Mouse (Mus musculus) regulatory T cell (primary cell): ENCODE results near the gene Trp53tg5.

ENCODE experiments used
- in situ Hi-C: fragments of 300-600 bp; cut with MboI, MseI; formaldehyde crosslinking; loops from one replicate; pipeline ENCODE4 v1.15.1; 2025; ENCODE audit warnings: high pct_unique_total_duplicates

Gene Trp53tg5

DNA sequence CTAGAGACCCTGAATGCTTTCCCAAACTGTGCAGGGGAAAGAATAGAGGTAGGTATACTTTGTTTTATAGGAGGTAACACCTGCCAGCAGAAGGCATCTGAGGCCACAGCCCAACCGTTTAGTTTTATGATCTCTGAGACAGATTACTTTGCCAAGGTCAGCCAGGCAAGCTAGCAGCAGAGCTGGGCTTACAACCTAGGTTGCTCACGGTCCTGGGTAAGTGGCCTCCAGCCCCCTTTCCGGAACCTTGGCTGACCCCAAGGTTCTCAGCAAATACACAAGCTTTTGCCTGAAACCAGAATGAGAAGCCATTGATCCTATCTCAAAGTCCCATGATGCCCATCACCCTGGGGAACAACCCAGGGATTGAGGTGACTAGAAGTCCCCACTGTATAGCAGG lies 38.8 kb downstream of the Trp53tg5 start:
- in situ Hi-C loops: loop anchor here (25.0 kb wide), 1 partner anchor 303 kb away; the partner anchor contains the start of genes Dnttip1 and Wfdc3

DNA sequence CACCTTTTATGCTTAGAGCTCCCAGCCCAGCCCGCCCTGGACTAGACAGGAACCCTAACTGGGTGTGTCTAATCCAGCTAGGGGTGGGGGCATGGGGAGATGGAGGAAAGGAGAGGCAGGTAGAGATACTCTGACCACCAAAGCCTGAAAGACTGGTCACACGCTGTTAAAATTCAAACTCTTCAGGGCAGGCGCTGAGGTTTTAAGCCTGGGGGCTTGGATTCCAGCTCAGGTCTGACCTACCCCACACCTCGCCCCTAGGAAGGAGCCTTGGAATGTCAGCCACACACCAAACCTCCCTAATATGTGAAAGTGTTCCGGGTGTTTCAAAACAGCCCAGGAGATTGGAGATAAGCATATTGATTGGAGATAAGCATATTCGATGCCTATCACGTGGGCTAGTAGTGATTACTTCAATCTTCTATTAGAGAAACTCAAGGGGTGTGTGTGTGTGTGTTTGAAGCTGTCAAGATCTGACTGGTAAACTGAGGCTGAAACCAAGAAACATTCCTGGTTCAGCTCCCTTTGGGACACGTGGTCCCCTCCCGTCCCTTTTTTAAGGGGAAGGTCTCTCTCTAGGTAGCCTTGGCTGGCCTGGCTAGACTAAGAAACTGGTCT lies 40.1 kb downstream of the Trp53tg5 start:
- in situ Hi-C loops: loop anchor here (25.0 kb wide), 1 partner anchor 304 kb away; the partner anchor contains the start of genes Dnttip1 and Wfdc3

DNA sequence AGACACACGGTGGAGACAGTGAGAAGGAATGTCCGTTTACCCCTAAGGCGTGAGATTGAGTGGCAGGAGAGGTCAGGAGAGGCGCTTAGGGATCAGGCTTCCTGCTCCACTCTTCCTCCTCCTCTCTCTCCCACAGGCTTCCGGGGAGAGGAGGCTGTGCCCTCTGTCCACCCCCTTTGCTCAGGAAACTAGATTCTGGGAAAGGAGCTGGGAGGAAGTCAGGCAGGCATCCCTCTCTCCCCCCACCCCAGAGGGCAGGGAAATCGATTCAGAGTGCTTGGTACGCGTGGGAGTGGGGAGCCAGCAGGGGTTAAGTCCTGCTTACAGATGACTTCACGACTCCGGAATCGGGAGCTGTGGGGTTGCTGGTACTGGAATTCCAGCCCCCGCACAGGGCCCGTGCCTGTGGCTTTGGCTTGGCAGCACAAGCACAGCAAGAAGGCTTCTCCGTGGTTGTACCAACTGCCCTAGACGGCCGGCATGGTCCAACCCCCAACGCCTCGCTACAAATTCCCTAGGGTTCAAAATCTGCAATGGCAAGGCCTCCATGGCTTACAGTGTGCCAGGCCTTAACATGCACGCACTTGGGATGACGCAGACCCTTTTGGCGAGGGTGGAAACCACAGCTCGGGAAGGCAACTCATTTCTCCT lies 40.9 kb downstream of the Trp53tg5 start:
- in situ Hi-C loops: loop anchor here (25.0 kb wide), 1 partner anchor 305 kb away; the partner anchor contains the start of genes Dnttip1 and Wfdc3

DNA sequence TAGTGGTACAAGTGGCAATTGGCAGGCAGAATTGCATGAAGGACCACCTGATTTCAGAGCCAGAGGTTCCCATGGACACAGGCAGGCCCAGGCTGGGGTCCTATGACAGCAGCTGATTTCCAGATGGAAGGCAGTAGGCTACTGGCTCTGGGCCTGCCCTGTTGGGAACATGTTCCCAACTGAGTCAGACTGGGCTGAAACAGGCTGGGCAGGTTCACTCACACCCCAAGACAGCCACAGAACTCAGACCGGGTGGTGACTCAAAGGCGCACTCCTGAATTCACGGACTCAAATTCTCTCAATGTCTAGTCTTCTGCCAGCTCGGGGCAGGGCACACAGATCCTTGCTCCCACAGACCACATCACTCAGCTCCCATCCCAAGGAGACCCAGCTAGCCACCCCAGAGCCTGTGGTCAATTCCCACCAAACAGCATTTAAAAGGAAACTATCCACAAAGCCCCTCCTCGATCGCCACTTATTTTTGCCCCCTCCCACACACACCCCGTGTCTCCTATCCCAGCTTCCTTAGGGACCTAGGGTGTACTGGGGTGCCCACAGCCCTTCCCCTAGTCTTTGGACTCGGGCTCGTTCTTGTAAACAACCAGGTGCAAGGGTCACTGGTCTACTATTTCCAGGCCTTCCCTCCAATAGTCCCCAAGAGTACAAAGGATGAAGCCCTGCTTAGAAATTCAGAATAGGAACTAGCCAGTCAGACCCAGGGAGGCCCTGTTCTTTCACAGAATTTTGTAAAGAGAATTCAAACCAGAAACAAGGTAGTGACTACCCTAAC lies 41.7 kb downstream of the Trp53tg5 start:
- in situ Hi-C loops: loop anchor here (25.0 kb wide), 1 partner anchor 305 kb away; the partner anchor contains the start of genes Dnttip1 and Wfdc3

DNA sequence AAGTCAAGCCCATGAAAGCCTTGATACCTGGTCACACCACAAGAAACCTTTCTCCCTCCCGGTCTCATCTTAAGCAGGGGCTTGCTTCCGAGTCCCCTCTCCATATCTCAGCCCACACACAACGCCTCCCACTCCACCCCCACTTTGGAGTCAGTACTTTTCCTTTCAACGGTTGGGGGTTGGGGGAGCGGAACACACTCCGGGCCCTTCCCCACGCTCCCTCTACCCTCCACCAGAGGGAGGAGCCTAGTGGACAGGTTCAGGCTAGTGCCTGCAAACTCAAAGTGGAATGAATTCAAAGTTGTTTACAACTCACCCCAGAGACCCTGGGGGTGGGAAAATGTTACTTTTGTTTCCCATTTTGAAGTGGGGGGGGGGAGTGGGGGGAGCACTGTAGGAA lies 42.8 kb downstream of the Trp53tg5 start:
- in situ Hi-C loops: loop anchor here (25.0 kb wide), 1 partner anchor 307 kb away; the partner anchor contains the start of genes Dnttip1 and Wfdc3

DNA sequence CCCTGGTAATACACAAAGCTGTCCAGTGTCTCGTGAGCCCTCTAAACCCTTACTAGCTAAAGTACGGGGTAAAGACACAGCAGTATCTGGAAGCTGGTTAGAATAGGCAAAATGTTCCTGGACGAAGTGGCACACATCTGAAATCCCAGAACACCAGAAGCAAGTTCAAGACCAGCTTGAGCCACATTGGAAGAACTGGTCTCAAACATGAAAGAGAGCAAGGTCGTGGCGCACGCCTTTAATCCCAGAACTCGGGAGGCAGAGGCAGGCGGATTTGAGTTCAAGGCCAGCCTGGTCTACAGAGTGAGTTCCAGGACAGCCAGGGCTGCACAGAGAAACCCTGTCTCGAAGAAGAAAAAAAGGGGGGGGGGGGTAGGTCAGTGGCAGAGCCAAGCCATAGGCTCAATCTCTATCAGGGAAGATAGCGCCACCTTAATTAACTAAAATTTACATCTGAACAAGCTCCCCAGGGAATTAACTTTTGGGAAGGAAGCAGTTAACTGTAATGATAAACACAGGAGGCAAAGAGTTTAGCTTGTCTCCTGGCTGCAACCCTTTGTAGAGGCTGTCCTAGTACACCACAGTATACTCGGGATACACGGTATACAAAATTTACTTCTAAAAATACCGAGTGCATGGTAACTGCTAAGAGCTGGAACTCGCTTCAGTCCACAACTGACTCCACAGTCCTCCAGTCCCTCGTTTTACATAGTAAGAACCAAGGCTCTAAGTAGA lies 43.5 kb downstream of the Trp53tg5 start:
- in situ Hi-C loops: loop anchor here (25.0 kb wide), 1 partner anchor 307 kb away; the partner anchor contains the start of genes Dnttip1 and Wfdc3

DNA sequence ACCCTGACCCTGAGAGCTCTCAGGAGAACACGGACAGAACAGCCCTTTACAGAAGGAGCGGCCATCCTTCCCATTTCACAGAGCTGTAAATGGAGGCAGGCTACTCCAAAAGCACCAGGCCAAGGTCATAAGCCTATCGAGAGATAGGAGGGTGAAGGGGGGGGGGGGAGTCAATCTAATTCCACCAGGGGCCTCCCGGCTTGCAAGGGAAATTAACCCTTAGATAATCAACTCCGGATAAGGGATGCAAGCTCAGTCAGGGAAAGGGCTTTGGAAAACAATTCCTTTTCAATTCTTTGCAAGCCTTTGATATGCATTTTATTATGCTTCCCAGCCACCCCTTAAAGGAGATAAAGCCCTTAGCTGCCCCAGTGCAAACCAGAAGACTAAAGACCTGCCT lies 45.1 kb downstream of the Trp53tg5 start:
- in situ Hi-C loops: loop anchor here (25.0 kb wide), 1 partner anchor 309 kb away; the partner anchor contains the start of genes Dnttip1 and Wfdc3

DNA sequence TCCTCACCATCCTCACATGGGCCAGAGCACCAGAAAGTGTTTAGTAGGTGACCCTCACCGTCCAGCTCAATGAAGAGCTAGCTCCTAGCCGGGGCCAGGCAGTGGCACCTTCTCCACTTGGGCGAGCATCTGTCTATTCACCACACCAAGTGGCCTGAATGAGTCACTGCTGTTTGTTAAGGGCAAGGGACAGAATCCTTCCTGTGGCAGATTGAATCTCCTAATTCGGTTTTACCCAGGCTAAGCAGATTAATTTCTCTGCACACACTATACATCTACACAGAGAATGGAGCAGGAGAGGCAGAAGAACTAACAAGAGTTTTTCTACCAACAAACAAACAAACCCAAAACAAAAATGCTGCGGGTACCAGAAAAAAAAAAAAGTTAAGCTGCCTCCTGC lies 46.6 kb downstream of the Trp53tg5 start:
- in situ Hi-C loops: loop anchor here (25.0 kb wide), 1 partner anchor 310 kb away; the partner anchor contains the start of genes Dnttip1 and Wfdc3

DNA sequence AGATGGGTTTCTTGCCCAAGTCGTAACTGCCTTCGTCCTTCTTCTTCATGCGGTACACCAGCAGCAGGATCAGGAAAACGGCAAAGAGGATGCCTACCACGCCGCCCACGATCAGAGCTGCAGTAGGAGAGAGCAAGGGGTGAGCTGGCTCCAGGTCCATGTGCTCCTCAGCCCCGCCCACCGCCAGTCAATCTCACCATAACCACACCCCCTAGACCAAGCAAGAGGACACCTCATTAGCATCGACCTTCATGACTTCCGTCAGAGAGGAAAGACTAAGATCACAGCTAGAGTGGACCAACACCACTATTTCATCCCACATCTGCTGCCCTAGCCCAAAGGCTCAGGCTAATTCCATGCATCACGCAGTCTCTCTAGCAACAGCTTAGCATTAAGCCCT lies 47.4 kb downstream of the Trp53tg5 start:
- in situ Hi-C loops: loop anchor here (25.0 kb wide), 1 partner anchor 311 kb away; the partner anchor contains the start of genes Dnttip1 and Wfdc3

DNA sequence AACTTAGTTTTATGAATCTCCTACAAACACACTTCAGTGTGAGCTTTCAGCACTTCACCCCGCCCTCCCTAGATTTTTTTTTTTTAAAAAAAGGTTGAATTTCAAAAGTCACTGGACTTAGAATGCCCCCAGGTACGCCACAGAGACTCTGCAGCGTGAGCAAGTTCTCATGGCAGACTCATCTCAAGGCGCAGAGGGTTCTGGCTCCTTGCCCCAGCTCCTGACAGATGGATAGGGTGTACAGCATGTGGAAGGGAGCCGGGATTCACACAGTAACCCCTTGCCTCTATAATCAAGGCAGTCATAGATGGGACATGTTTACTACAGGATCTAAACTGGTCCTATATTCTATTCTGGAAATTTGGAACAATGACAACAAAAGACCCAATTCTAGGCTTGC lies 48.1 kb downstream of the Trp53tg5 start:
- in situ Hi-C loops: loop anchor here (25.0 kb wide), 1 partner anchor 312 kb away; the partner anchor contains the start of genes Dnttip1 and Wfdc3

DNA sequence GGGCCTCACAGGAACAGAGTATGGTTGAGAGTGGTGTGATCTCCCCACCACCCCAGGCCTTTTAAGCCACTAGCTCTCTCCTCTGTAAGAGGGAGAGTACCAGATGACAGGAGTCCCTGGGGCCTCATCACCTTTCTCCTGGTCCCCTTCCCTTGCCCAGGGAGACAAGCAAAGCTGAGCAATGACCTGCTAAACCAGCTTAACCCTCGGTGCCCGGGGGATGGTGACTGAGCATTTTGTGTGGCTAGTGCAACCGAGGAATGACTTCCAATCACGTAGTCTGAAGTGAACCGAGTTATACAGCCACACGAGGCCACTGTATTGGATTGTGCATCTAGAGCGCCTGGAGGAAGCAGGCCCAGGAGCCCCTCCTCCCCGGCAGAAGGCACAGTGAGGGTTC lies 49.1 kb downstream of the Trp53tg5 start:
- in situ Hi-C loops: no loop called here

DNA sequence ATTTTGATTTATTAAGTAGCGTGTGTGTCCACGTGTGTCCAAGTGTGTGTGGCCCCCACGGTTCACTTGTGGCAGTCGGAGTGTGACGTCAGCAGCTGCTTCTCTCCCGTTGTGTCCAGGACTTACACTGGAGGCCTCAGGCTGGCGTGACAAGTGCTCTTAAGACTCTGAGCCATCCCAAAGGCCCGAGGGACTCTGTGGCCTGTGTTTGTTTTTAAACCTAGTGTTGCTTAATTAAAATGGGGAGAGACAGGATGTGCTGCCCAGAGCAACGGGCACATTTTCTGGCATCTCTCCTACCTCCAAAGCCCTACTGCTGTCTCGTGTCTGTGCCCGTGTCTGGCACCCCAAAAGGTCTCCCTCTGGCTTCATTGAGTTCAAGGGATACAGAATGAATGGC lies 50.1 kb downstream of the Trp53tg5 start:
- in situ Hi-C loops: no loop called here

DNA sequence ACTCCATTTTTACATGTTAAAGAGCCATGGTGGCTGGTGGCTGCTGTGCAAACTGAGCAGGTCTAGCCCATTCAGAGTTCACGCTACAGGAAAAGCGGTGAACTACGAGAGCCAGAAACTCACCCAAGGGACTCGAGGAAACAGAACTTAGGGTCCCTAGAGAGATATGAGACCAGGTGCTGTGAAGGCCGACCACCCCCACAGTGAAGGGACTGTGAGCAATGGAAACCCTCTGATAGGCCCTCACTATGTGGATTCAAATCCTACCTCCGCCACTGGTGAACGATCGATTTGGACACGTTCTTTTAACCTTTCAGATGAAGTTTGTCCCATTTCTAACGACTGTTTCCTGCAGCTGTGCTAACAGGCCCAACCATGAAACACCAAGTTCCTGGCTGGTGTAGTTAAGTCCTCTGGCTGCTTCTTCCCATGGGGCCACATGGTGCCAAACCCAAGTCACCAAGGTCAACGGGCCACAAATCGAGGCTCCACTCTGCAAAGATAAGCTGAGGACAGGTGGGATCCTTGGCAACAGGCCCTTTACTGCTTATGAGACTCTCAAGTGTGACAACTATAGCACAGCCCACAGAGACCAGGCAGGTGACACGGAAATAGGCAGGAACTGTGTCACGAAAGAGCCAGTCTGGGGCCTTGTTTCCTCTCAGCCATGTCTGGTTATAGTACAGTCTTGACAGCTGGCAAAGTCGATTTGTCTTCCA lies 50.7 kb downstream of the Trp53tg5 start:
- in situ Hi-C loops: no loop called here

DNA sequence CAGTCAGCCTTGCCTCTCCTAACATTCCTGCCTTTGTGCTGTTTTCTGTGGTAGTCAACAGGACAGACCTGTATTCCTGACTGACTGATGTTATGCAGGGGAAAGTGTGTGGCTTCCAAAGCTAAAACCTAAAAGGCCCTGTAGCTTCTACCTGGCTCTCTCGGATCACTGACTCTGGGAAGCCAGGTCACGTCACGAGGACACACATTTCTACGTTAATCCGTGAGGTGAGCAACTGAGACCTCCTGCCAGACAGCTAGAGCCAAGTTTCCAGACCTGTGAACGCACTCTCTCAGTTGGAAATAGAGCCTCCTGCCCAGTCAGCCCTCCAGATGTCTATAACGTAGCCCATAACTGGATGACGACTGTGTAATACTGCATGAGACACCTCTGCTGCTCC lies 51.5 kb downstream of the Trp53tg5 start:
- in situ Hi-C loops: no loop called here

DNA sequence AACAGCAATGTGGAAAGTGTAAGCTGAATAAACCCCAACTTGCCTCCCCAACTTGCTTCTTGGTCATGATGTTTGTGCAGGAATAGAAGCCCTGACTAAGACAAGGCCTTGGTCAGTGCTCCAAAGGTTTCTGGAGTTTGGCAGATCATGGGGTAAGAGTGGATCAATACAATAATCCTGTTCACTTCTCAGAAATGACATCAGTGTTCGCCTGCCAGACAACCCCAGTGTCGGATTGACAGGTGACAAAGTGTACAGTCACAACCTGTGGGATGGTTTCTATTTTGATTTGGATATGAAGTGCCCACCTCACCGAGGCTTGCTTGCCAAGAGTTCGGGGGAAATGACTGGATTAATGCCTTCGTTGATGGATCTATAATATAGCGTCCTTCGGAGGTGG lies 52.2 kb downstream of the Trp53tg5 start:
- in situ Hi-C loops: no loop called here
